Mouse (Mus musculus): ENCODE measurements around the gene Jaml.
A peak's percentile ranks its signal among the peaks of the same experiment; 100 is the strongest.

Gene Jaml

GRCm38 (mm10) chr9:45122209-45122761, 43.3 kb downstream of the Jaml start:
- no peak for DNase-seq

GRCm38 (mm10) chr9:45125211-45125610, 46.2 kb downstream of the Jaml start:
- no peak for DNase-seq

DNA sequence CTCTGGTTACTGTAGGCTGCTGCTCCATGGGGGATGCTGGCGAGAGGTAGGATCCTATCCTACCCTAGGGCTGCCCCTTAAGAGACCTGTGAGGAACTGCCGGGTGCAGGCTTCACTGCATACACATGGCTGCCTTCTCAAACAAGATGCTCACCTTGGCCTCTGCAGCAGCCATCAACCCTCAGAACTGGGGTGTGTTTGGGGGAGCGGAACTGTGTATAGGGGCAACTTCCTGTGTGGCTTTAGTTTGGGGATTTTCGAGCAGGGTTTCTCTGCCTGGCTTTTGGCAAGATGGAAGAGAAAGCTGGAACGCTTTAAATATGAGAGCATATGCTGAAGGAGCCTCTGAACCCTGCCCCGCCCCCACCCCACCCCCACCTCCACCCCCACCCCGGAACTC, 48.0 kb downstream of the Jaml start:
- no peak for DNase-seq

- no peak for DNase-seq
These were observed 51.1 kb downstream of the Jaml start for GRCm38 (mm10) chr9:45130119-45130518.

GRCm38 (mm10) chr9:45133484-45134310, 54.7 kb downstream of the Jaml start:
- DNase-seq, result peak; percentile 70

DNA sequence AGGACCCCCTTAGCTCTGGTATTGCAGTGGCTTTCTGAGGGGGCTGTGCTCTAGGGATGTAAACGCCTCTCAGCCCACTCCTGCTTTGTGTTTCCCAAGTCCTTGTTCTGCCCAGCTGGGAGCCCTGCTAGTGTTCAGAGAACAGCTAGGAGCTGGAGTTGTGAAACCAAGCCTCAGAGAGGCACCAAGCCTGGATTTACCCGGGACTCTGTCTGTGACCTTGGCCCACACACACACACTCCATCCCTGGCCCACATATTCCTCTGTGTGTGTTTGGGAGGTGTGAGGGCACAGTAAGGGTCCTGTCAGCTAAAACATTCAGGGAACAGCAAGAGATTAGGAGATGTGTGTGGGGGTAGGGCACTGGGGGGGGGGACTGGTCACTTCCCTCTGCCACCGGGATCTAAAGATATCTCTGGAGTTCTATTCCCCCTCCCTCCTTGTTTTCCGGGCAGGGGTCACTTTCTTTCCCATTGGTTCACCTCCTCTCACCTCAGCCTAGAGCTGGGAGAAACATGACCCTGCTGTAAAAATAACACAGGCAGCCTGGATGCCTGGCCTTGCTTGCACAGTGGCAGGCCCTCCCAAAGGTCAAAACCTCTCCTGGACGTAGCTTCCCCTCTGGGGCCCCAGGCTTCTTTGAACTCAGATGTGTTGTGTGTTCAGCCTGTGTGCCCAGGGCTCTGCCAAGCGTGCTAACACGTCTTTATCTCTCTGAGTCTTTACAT, 57.6 kb downstream of the Jaml start:
- peak; percentile 45 for DNase-seq

- peak; percentile 33 for DNase-seq
These were observed 59.4 kb downstream of the Jaml start, which contains the start of gene Scn4b for GRCm38 (mm10) chr9:45138191-45139032. TSS of gene Scn4b (plus strand) at chr9:45138395.

DNA sequence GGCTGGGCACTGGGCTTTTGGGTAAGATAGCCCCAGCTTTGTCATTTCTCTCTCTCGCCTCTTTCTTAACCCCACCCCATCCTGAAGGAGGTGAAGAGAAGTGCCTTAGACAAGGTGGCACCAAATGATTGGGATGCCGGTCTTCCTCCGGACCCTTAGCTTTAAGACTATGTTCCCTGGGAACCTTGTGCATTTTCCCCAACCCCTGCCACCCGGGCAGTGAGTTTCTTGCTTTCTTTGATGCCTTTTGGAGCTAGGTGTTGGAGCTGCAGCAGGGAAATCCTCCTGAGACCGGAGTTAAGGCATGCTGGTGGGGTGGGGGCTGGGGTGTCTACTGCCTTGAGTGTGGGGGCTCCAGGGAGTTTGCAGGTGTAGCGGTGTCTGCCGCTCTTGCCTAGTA, 60.1 kb downstream of the Jaml start:
- DNase-seq, result no peak

DNA sequence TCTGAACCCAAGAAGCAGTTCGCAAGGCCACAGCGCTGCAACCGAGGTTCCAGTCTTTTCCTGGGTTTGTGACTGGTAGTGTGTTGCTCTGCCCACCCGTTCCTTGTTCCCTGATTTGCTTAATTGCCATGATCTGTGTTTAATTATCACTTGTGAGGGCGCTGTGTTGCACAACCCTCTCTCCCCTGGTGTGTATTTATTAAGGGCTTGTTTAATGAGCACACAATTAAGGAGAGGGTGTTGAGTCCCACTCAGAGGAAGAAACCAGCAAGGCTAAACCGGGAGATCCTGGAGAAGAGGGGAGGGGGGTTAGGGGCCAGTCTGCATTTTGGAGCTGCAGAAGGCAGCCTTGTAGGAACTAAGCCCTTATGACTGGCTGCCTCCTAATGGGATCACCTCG, 62.0 kb downstream of the Jaml start:
- no peak for DNase-seq

- peak; percentile 89 for DNase-seq
These were observed 63.7 kb downstream of the Jaml start for GRCm38 (mm10) chr9:45142686-45143085.

DNA sequence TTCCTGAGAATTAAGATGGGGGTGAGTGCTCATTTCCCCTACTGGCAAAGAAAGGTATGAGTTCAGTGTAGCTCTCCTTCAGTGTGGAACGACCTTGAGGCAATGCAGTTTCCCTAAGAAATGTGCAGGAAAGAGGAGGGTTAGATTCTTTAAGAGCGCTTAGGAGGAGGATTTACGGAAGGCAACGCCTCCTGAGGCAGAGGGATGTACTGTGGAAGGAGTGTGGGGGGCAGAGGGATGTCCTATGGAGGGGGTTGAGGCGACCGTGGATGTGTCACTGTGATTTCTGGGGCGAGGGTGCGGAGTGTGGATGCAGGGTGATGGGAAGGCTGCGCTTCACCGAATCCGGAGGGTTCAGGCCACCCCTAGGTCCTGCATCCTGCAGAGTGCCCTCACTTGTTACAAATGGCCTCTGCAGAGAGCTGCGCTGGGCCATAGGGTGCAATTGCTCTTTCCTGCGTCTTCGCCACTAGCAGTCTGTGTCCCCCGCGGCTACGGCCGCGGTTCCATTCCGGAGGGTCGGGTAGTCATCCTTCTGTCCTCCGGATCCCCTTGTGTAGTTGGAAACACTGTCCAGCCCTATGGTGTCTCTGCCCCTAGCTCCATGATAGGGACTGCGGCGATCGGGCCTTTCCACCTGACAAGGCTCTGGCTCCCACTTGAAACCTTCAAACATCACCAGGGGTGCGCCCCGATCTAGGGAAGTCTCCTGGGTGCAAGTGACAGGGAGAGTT, 66.7 kb downstream of the Jaml start:
- DNase-seq, result peak; percentile 36

DNA sequence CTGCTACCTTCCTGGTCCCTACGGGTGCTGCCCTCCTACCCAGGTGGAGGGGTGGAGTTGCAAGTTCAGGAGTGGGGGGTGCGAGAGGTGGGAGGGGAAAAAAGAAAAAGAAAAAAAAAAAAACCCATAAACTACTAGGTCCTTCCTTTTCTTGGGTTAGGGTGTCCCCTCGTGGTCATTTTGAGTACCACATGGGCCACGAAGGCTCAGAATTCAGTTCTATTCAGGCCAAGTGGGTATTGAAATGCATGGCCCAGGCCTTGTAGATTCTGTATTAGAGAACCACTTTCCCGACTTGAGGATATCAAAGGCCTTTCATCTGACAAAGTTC, 67.2 kb downstream of the Jaml start:
- peak; percentile 59 for DNase-seq

GRCm38 (mm10) chr9:45150933-45151332, 72.0 kb downstream of the Jaml start:
- no peak for DNase-seq

GRCm38 (mm10) chr9:45153361-45153760, 74.4 kb downstream of the Jaml start:
- no peak for DNase-seq

Data from kidney, adult 11 months (tissue).